Mouse (Mus musculus) neural tube, embryonic 11.5 days (tissue): ENCODE measurements around the gene Arhgef3. TPM values are rescaled to one million over a fixed set of nuclear protein-coding genes. Genes with fewer than 3 reads are reported as not detected.

Experiments used
- ATAC-seq: fragments of 200-750 bp; cut with Nextera tagmentation; 2 replicates; pipeline ENCODE4 v1.8.0; 2017; ENCODE audit warnings: moderate number of reproducible peaks, mild to moderate bottlenecking, moderate TSS enrichment, moderate library complexity; ENCODE audit not compliant: insufficient read depth, low FRiP score, low TSS enrichment
- DNase-seq: peaks from one replicate; pipeline ENCODE4 v3.0.0-alpha.2; 2015; ENCODE audit warnings: low spot score
- H3K27ac ChIP-seq: fragments of 300-500 bp; sonication (generic); 2 replicates; pipeline ENCODE4 v1.5.1; 2014; ENCODE audit warnings: low read depth, mild to moderate bottlenecking, low read length
- H3K27me3 ChIP-seq: fragments of 300-500 bp; sonication (generic); 2 replicates; pipeline ENCODE4 v1.6.1; 2014; ENCODE audit warnings: mild to moderate bottlenecking, low read length, mixed read lengths; ENCODE audit not compliant: control insufficient read depth, insufficient read depth
- H3K36me3 ChIP-seq: fragments of 300-500 bp; sonication (generic); 2 replicates; pipeline ENCODE4 v1.6.1; 2014; ENCODE audit warnings: mild to moderate bottlenecking, low read length, moderate library complexity, mixed read lengths; ENCODE audit not compliant: control insufficient read depth, insufficient read depth
- H3K4me1 ChIP-seq: fragments of 300-500 bp; sonication (generic); 2 replicates; pipeline ENCODE4 v1.6.1; 2014; ENCODE audit warnings: low read length, mixed read lengths; ENCODE audit not compliant: control insufficient read depth, insufficient read depth
- H3K4me2 ChIP-seq: fragments of 300-500 bp; sonication (generic); 2 replicates; pipeline ENCODE4 v1.6.1; 2014; ENCODE audit warnings: low read depth, mild to moderate bottlenecking, moderate library complexity
- H3K4me3 ChIP-seq: fragments of 300-500 bp; sonication (generic); 2 replicates; pipeline ENCODE4 v1.5.1; 2014; ENCODE audit warnings: low read depth, low read length
- H3K9ac ChIP-seq: fragments of 300-500 bp; sonication (generic); 2 replicates; pipeline ENCODE4 v1.6.1; 2014; ENCODE audit warnings: mild to moderate bottlenecking, low read length
- H3K9me3 ChIP-seq: fragments of 300-500 bp; sonication (generic); 2 replicates; pipeline ENCODE4 v1.6.1; 2016; ENCODE audit warnings: low read length; ENCODE audit not compliant: control insufficient read depth
- WGBS: fragments of 180-500 bp; shearing (Covaris S2); extraction: QIAGEN DNeasy Blood & Tissue Kit; methylation state at CpG from one replicate; pipeline ENCODE4 v1.1.7; 2014; 5-methylcytosine and 5-hydroxymethylcytosine counted together
- polyA plus RNA-seq: library from polyadenylated mRNA; unstranded; fragments of >200 nt; fragmentation: Nextera tagmentation; extraction: Ambion mirVana; gene quantifications from 2 replicates; pipeline ENCODE4 v1.2.1, GENCODE M21; 2014

The Arhgef3 gene
- polyA plus RNA-seq, 1 experiment from 2014 or later: 5.1 TPM

- no peak for ATAC-seq
- no peak for DNase-seq
- no peaks in the 10 kb centered on the region for H3K36me3 ChIP-seq
- no peak overlapping the region for H3K4me2 ChIP-seq
- no peak overlapping the region for H3K9ac ChIP-seq
- 90% methylated on average over 12 of the region's 12 CpGs for WGBS
- H3K4me3 ChIP-seq: no peak overlapping the region
- no peaks in the 10 kb centered on the region for H3K4me1 ChIP-seq
- H3K27ac ChIP-seq: no peak overlapping the region
- H3K27me3 ChIP-seq: no peaks in the 10 kb centered on the region
- no peaks in the 10 kb centered on the region for H3K9me3 ChIP-seq
Measured at GRCm38 (mm10) chr14:27220297-27220696, 105.6 kb downstream of the Arhgef3 start.

DNA sequence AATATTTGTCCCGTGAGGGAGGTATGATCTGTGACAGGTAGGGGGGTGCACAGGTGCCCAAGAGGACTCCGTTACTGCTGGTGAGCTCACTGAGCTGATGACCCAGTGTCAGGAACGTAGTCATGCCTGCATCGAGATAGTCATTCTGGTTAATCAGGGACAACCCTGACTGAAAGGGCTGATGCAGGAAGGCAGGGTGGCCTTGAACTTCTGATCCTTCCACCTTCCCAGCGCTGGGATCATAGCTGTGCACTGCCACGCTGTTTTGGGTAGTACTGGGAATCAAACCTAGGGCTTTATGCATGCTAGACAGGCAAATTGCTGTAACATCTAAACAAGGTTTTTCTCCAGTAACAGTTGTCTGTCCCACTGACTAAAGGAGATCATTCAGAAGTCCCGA lies 109.9 kb downstream of the Arhgef3 start:
- WGBS: 92% methylated on average over 7 of the region's 7 CpGs

GRCm38 (mm10) chr14:27226288-27226687 lies 111.6 kb downstream of the Arhgef3 start:
- DNase-seq: no peak
- H3K4me1 ChIP-seq: peaks cover 5% of the 10 kb centered on the region; the same call in 1 of the 2 replicates
- 56% methylated on average over 3 of the region's 3 CpGs for WGBS
- H3K27me3 ChIP-seq: no peaks in the 10 kb centered on the region
- no peak overlapping the region for H3K4me3 ChIP-seq
- H3K4me2 ChIP-seq: no peak overlapping the region
- H3K36me3 ChIP-seq: no peaks in the 10 kb centered on the region
- no peak overlapping the region for H3K9ac ChIP-seq
- no peak for ATAC-seq
- H3K27ac ChIP-seq: no peak overlapping the region
- H3K9me3 ChIP-seq: no peaks in the 10 kb centered on the region

More for the DNA sequence above, 109.9 kb downstream of the Arhgef3 start:
- ATAC-seq: no peak
- Histone ChIP-seq H3K27me3 (no peaks in the 10 kb centered on the region), H3K36me3 (no peaks in the 10 kb centered on the region), H3K9ac (no peak overlapping the region), H3K27ac (no peak overlapping the region), H3K9me3 (no peaks in the 10 kb centered on the region), H3K4me1 (no peaks in the 10 kb centered on the region), H3K4me2 (no peak overlapping the region), H3K4me3 (no peak overlapping the region)
- DNase-seq: no peak

GRCm38 (mm10) chr14:27228288-27228687 lies 113.6 kb downstream of the Arhgef3 start:
- no peak for DNase-seq
- no peak overlapping the region for H3K27ac ChIP-seq
- no peak overlapping the region for H3K4me3 ChIP-seq
- H3K9ac ChIP-seq: no peak overlapping the region
- H3K27me3 ChIP-seq: no peaks in the 10 kb centered on the region
- no peaks in the 10 kb centered on the region for H3K9me3 ChIP-seq
- WGBS: 47% methylated on average over 2 of the region's 2 CpGs
- no peaks in the 10 kb centered on the region for H3K36me3 ChIP-seq
- peaks cover 5% of the 10 kb centered on the region; the same call in 1 of the 2 replicates for H3K4me1 ChIP-seq
- ATAC-seq: no peak
- no peak overlapping the region for H3K4me2 ChIP-seq

DNA sequence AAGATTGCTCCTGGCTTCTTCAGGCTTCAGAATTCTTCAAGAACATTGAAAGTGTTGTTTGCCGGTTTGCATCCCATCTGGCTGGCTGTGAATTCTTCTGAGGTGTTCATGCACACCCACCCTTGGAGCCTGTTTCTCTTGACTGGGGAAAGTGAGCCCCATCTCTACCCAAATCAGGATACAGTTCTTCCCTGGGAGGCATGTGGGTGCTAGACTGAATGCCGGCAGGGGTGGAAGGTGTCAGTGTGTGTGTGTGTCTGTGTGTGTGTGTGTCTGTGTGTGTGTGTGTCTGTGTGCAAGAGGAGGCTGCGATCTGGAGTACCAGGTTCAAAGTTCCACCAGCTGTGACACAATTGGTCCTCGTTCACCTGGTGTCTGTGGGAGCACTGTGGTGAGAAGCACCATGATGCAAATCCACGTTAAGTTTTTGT lies 114.3 kb downstream of the Arhgef3 start:
- H3K4me1 ChIP-seq: peaks cover 5% of the 10 kb centered on the region; the same call in 1 of the 2 replicates
- DNase-seq: no peak
- H3K4me2 ChIP-seq: no peak overlapping the region
- no peak for ATAC-seq
- no peak overlapping the region for H3K9ac ChIP-seq
- no peak overlapping the region for H3K27ac ChIP-seq
- H3K27me3 ChIP-seq: no peaks in the 10 kb centered on the region
- no peaks in the 10 kb centered on the region for H3K36me3 ChIP-seq
- H3K4me3 ChIP-seq: no peak overlapping the region
- WGBS: 76% methylated on average over 5 of the region's 5 CpGs
- no peaks in the 10 kb centered on the region for H3K9me3 ChIP-seq

DNA sequence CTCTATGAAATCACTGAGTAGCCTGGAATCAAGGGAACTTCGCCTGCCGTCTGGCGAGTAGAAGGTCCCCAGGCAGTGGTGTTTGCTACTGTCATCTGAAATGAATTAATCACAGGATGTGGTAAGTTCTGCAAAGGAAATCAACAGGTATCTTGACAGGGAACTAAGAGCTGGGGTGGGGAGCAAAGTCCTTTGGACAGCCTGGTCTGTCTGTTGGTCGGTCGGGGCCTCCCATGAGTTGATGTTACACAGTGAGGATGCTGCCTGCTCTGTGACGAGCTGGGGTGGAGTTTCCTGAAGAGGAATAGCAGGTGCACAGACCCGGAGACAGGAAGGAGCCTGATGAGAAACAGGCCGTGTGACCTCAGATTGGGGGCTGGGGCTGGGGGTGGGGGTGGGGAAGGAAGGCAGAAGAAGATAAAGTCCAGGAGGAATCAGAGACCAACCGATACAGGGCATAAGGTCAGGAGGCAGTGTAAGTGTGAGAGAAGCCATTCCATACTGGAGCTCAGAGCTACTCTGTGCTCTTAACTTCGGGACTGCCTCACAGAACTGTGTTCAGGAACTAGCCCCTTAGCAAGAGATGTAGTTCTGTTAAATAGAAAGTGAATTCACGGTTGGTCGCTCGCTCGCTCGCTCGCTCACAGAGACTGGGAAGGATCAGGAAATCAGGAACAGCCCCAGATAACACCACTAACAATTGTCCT lies 114.9 kb downstream of the Arhgef3 start:
- DNase-seq (no peak), ATAC-seq (no peak)
- WGBS: 42% methylated on average over 16 of the region's 16 CpGs
- Histone ChIP-seq H3K27me3 (no peaks in the 10 kb centered on the region), H3K4me1 (peaks cover 5% of the 10 kb centered on the region; the same call in 1 of the 2 replicates), H3K9me3 (no peaks in the 10 kb centered on the region), H3K36me3 (no peaks in the 10 kb centered on the region), H3K4me2 (no peak overlapping the region), H3K27ac (no peak overlapping the region), H3K4me3 (no peak overlapping the region), H3K9ac (no peak overlapping the region)

DNA sequence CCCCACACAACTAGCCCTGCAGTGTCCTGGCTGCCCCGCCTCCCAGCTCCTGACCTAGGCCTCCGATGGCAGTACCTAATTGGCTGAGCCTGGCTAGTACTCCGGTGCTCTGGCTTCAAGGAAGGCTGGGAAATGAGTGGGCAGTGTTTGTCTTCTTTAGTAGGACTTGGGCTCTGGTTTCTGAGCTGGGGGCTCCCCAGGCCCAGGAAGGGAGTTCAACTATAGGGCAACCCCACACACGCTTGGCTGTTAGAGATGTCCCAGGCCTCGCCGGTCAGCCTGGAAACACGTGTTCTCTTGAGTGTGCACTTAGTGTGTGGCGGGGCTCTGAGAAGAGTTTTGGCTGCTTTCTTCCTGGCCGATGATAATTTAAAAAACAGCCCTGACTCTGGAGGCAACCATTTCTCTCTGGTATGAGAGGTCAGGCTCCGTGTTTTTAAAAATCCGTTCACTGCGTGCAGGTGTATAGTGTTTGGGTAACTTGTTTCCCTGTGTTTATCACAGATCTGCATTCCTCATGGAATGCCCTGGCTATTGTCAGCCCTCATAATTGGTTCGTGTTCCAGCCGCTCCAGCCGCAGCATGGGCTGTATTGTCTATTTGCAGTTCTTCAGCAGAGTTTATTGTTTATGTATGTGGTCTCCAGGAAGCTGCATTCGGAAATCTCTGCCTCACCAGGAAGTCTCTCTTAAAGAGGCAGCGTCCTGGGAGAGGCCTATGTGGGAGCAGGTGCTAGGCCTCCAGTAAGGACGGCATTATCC lies 115.7 kb downstream of the Arhgef3 start:
- no peak overlapping the region for H3K9ac ChIP-seq
- H3K4me3 ChIP-seq: no peak overlapping the region
- no peak for ATAC-seq
- H3K4me1 ChIP-seq: peaks cover 5% of the 10 kb centered on the region; the same call in 1 of the 2 replicates
- no peaks in the 10 kb centered on the region for H3K36me3 ChIP-seq
- H3K4me2 ChIP-seq: no peak overlapping the region
- no peak overlapping the region for H3K27ac ChIP-seq
- DNase-seq: peak; percentile 18
- no peaks in the 10 kb centered on the region for H3K27me3 ChIP-seq
- 27% methylated on average over 18 of the region's 18 CpGs for WGBS
- H3K9me3 ChIP-seq: no peaks in the 10 kb centered on the region

DNA sequence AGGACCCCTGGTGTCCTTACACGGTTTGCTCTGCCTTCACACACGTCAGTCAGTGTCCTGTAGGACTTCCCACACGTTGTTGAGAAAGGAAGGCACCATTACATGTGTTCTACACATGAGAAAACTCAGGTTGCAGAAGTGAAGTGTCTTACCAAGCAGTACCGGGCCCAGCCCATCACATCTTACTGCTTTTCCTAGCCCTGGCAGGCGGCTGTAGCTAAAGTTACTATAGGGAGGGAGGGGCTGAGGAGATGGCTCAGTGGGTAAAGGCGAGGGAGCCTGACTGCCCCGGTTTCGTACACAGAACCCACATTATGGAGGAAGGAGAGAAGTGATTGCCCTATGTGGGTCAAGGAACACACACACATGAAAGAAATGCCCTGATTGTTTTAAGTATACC lies 116.8 kb downstream of the Arhgef3 start:
- no peaks in the 10 kb centered on the region for H3K36me3 ChIP-seq
- no peak overlapping the region for H3K4me3 ChIP-seq
- peaks cover 5% of the 10 kb centered on the region; the same call in 1 of the 2 replicates for H3K4me1 ChIP-seq
- H3K9ac ChIP-seq: no peak overlapping the region
- no peak for DNase-seq
- H3K9me3 ChIP-seq: no peaks in the 10 kb centered on the region
- H3K4me2 ChIP-seq: no peak overlapping the region
- no peaks in the 10 kb centered on the region for H3K27me3 ChIP-seq
- no peak overlapping the region for H3K27ac ChIP-seq
- ATAC-seq: no peak
- WGBS: 78% methylated on average over 8 of the region's 8 CpGs
